Mouse (Mus musculus) MEL (cell line): ENCODE measurements around the gene Fam114a2. TPM values are rescaled to one million over a fixed set of nuclear protein-coding genes. Genes with fewer than 3 reads are reported as not detected.

Source experiments
- DNase-seq: peaks from one replicate; pipeline ENCODE4 v3.0.0; 2011; ENCODE audit warnings: low read depth, low spot score
- H3K27ac ChIP-seq: 2 replicates; pipeline ENCODE4 v1.5.1; 2012; ENCODE audit warnings: low read depth, mild to moderate bottlenecking, control low read depth, low read length, moderate library complexity; ENCODE audit not compliant: control insufficient read depth
- H3K27me3 ChIP-seq, 2 experiments: fragments of 150-350 bp in 1 of 2; sonication (generic) in 1 of 2; 2 replicates each; pipeline ENCODE4 v1.6.1; 2012; ENCODE audit warnings: low read length in 2 of 2, mild to moderate bottlenecking in 2 of 2, improper control_type of control experiment in 1 of 2, moderate library complexity in 1 of 2; ENCODE audit not compliant: insufficient read depth in 2 of 2, control insufficient read depth in 1 of 2
- H3K36me3 ChIP-seq, 2 experiments: 2 replicates each; pipeline ENCODE4 v1.6.1; 2012 to 2014; ENCODE audit warnings: low read length in 2 of 2, improper control_type of control experiment in 1 of 2, inconsistent platforms in 1 of 2, mild to moderate bottlenecking in 1 of 2; ENCODE audit not compliant: insufficient read depth in 2 of 2, control insufficient read depth in 1 of 2
- H3K4me1 ChIP-seq, 2 experiments: fragments of 150-350 bp in 1 of 2; sonication (generic) in 1 of 2; 2 replicates each; pipeline ENCODE4 v1.6.1; 2012; ENCODE audit warnings: low read length in 2 of 2, improper control_type of control experiment in 1 of 2, mild to moderate bottlenecking in 1 of 2; ENCODE audit not compliant: insufficient read depth in 2 of 2, control insufficient read depth in 1 of 2
- H3K4me3 ChIP-seq, 2 experiments: fragments of 150-350 bp in 1 of 2; sonication (generic) in 1 of 2; 2 replicates each; pipeline ENCODE4 v1.5.1; 2012; ENCODE audit warnings: low read depth in 2 of 2, low read length in 2 of 2, mild to moderate bottlenecking in 2 of 2, moderate library complexity in 2 of 2, control low read depth in 1 of 2, improper control_type of control experiment in 1 of 2; ENCODE audit not compliant: control insufficient read depth in 1 of 2, insufficient read depth in 1 of 2
- H3K79me2 ChIP-seq: 2 replicates; pipeline ENCODE4 v1.6.1; 2012; ENCODE audit warnings: mild to moderate bottlenecking, low read length, moderate library complexity; ENCODE audit not compliant: control insufficient read depth, poor library complexity, insufficient read depth
- H3K9ac ChIP-seq: 2 replicates; pipeline ENCODE4 v1.6.1; 2012; ENCODE audit warnings: low read depth, mild to moderate bottlenecking, control low read depth, low read length, moderate library complexity; ENCODE audit not compliant: control insufficient read depth, poor library complexity, severe bottlenecking
- H3K9me3 ChIP-seq: fragments of 150-350 bp; sonication (generic); replicated peaks from 2 replicates; pipeline ENCODE4 v1.6.1; 2012; ENCODE audit warnings: mild to moderate bottlenecking, low read length, improper control_type of control experiment, moderate library complexity; ENCODE audit not compliant: insufficient read depth
- BHLHE40 ChIP-seq: IDR thresholded peaks from 2 replicates; pipeline ENCODE4 v1.6.1; 2012; ENCODE audit warnings: low read depth, mild to moderate bottlenecking, inconsistent platforms, low read length, improper control_type of control experiment, borderline replicate concordance
- CHD1 ChIP-seq: IDR thresholded peaks from 2 replicates; pipeline ENCODE4 v1.6.1; 2012; ENCODE audit warnings: low read depth, mild to moderate bottlenecking, inconsistent platforms, low read length, improper control_type of control experiment
- CHD2 ChIP-seq: IDR thresholded peaks from 2 replicates; pipeline ENCODE4 v1.6.1; 2011; ENCODE audit warnings: low read length, improper control_type of control experiment
- CTCF ChIP-seq, 3 experiments: IDR thresholded peaks in 2 of 3; conservative IDR thresholded peaks in 1 of 3; 2 replicates each; pipeline ENCODE4 v1.5.1; 2011 to 2012; ENCODE audit warnings: low read length in 3 of 3, low read depth in 2 of 3, mild to moderate bottlenecking in 2 of 3, improper control_type of control experiment in 1 of 3, inconsistent platforms in 1 of 3, mixed read lengths in 1 of 3, moderate library complexity in 1 of 3; ENCODE audit not compliant: control insufficient read depth in 1 of 3, insufficient read depth in 1 of 3, poor library complexity in 1 of 3, severe bottlenecking in 1 of 3
- E2F4 ChIP-seq: IDR thresholded peaks from 2 replicates; pipeline ENCODE4 v1.6.1; 2011; ENCODE audit warnings: low read depth, low read length, improper control_type of control experiment, borderline replicate concordance
- ELF1 ChIP-seq: IDR thresholded peaks from 2 replicates; pipeline ENCODE4 v1.6.1; 2014; ENCODE audit warnings: low read depth, mild to moderate bottlenecking, inconsistent platforms, low read length, improper control_type of control experiment, moderate library complexity
- EP300 ChIP-seq, 2 experiments: IDR thresholded peaks; 2 replicates each; pipeline ENCODE4 v1.6.1; 2011; ENCODE audit warnings: improper control_type of control experiment in 2 of 2, low read length in 2 of 2, low read depth in 1 of 2, mild to moderate bottlenecking in 1 of 2
- ETS1 ChIP-seq: IDR thresholded peaks from 2 replicates; pipeline ENCODE4 v1.6.1; 2012; ENCODE audit warnings: low read depth, mild to moderate bottlenecking, inconsistent platforms, low read length, improper control_type of control experiment, moderate library complexity
- GABPA ChIP-seq: IDR thresholded peaks from 2 replicates; pipeline ENCODE4 v1.6.1; 2012; ENCODE audit warnings: low read depth, mild to moderate bottlenecking, inconsistent platforms, low read length, improper control_type of control experiment, moderate library complexity
- GATA1 ChIP-seq: IDR thresholded peaks from 2 replicates; pipeline ENCODE4 v1.6.1; 2011; ENCODE audit warnings: low read depth, low read length, improper control_type of control experiment
- JUND ChIP-seq: IDR thresholded peaks from 2 replicates; pipeline ENCODE4 v1.6.1; 2011; ENCODE audit warnings: low read depth, mild to moderate bottlenecking, improper control_type of control experiment, low read length
- MAX ChIP-seq: IDR thresholded peaks from 2 replicates; pipeline ENCODE4 v1.6.1; 2011; ENCODE audit warnings: low read length, improper control_type of control experiment
- MAZ ChIP-seq: IDR thresholded peaks from 2 replicates; pipeline ENCODE4 v1.6.1; 2012; ENCODE audit warnings: low read depth, mild to moderate bottlenecking, inconsistent platforms, low read length, improper control_type of control experiment
- MEF2A ChIP-seq: IDR thresholded peaks from 2 replicates; pipeline ENCODE4 v1.6.1; 2014; ENCODE audit warnings: low read depth, mild to moderate bottlenecking, inconsistent platforms, low read length, improper control_type of control experiment; ENCODE audit not compliant: poor library complexity, insufficient replicate concordance, severe bottlenecking; ENCODE audit errors: extremely low read depth
- MXI1 ChIP-seq: IDR thresholded peaks from 2 replicates; pipeline ENCODE4 v1.6.1; 2011; ENCODE audit warnings: mild to moderate bottlenecking, low read depth, low read length, improper control_type of control experiment
- MYC ChIP-seq: IDR thresholded peaks from 2 replicates; pipeline ENCODE4 v1.6.1; 2011; ENCODE audit warnings: low read depth, mild to moderate bottlenecking, low read length, improper control_type of control experiment, moderate library complexity
- NRF1 ChIP-seq: IDR thresholded peaks from 2 replicates; pipeline ENCODE4 v1.6.1; 2014; ENCODE audit warnings: low read depth, mild to moderate bottlenecking, inconsistent platforms, low read length, improper control_type of control experiment, moderate library complexity; ENCODE audit not compliant: poor library complexity, insufficient read depth, severe bottlenecking
- POLR2AphosphoS2 ChIP-seq: IDR thresholded peaks from 2 replicates; pipeline ENCODE4 v1.6.1; 2011; ENCODE audit warnings: low read length, improper control_type of control experiment
- RCOR1 ChIP-seq: IDR thresholded peaks from 2 replicates; pipeline ENCODE4 v1.6.1; 2012; ENCODE audit warnings: low read depth, mild to moderate bottlenecking, inconsistent platforms, low read length, improper control_type of control experiment
- SMC3 ChIP-seq: IDR thresholded peaks from 2 replicates; pipeline ENCODE4 v1.6.1; 2011; ENCODE audit warnings: low read depth, low read length, improper control_type of control experiment
- TAL1 ChIP-seq: IDR thresholded peaks from 2 replicates; pipeline ENCODE4 v1.6.1; 2012; ENCODE audit warnings: mild to moderate bottlenecking, inconsistent platforms, low read length, moderate library complexity, mixed read lengths
- TCF12 ChIP-seq: IDR thresholded peaks from 2 replicates; pipeline ENCODE4 v1.6.1; 2014; ENCODE audit warnings: low read depth, mild to moderate bottlenecking, inconsistent platforms, low read length, improper control_type of control experiment, moderate library complexity
- USF2 ChIP-seq, 2 experiments: IDR thresholded peaks; 2 replicates each; pipeline ENCODE4 v1.6.1; 2011 to 2012; ENCODE audit warnings: improper control_type of control experiment in 2 of 2, low read length in 2 of 2, borderline replicate concordance in 1 of 2, inconsistent platforms in 1 of 2, low read depth in 1 of 2, mild to moderate bottlenecking in 1 of 2; ENCODE audit not compliant: insufficient read depth in 1 of 2
- ZC3H11A ChIP-seq: IDR thresholded peaks from 2 replicates; pipeline ENCODE4 v1.6.1; 2012; ENCODE audit warnings: low read depth, mild to moderate bottlenecking, inconsistent platforms, low read length, improper control_type of control experiment
- ZKSCAN1 ChIP-seq: IDR thresholded peaks from 2 replicates; pipeline ENCODE4 v1.6.1; 2012; ENCODE audit warnings: low read depth, mild to moderate bottlenecking, inconsistent platforms, low read length, improper control_type of control experiment, moderate library complexity
- ZMIZ1 ChIP-seq: IDR thresholded peaks from 2 replicates; pipeline ENCODE4 v1.6.1; 2012; ENCODE audit warnings: low read depth, mild to moderate bottlenecking, inconsistent platforms, low read length, improper control_type of control experiment, moderate library complexity
- ZNF384 ChIP-seq: IDR thresholded peaks from 2 replicates; pipeline ENCODE4 v1.6.1; 2012; ENCODE audit warnings: low read depth, mild to moderate bottlenecking, inconsistent platforms, low read length, improper control_type of control experiment
- polyA plus RNA-seq, 2 experiments: library from polyadenylated mRNA; stranded (reverse) in 1 of 2; unstranded in 1 of 2; fragments of >175 nt in 1 of 2; fragments of >200 nt in 1 of 2; gene quantifications; 2 replicates each; pipeline versions ENCODE4 v1.2.1 to v1.2.4; 2012; ENCODE audit warnings: low replicate concordance in 2 of 2, low read depth in 1 of 2; ENCODE audit not compliant: insufficient read length in 2 of 2, insufficient read depth in 1 of 2, missing spikeins in 1 of 2
- total RNA-seq: library from RNA; depleted of rRNA; stranded (reverse); fragments of 300-350 nt; gene quantifications from 2 replicates; pipeline ENCODE4 v1.2.3, GENCODE M21; 2012

The Fam114a2 gene
- total and polyA plus RNA-seq, 3 experiments = 39.5 to 42.3 TPM; not detected in 1

GRCm38 (mm10) chr11:57523418-57523817, 5.0 kb upstream of the Fam114a2 start:
- H3K4me1 ChIP-seq = peaks cover 6% of the 10 kb centered on the region in 2 experiments; a peak in 3 of 4 replicates
- H3K27ac ChIP-seq = no peak overlapping the region
- H3K4me3 ChIP-seq = no peak overlapping the region
- DNase-seq = no peak
- peaks cover 26% of the 10 kb centered on the region for H3K79me2 ChIP-seq
- TF ChIP-seq ETS1 = peak; percentile 88
- TF ChIP-seq SMC3 = no peak
- no peak for TF ChIP-seq BHLHE40
- TF ChIP-seq GATA1 = 0 out of 2 replicates have a peak, but pooled peaks have one; percentile 39
- no peak for TF ChIP-seq ZC3H11A
- TF ChIP-seq ZMIZ1 = no peak
- no peak for TF ChIP-seq MEF2A
- TF ChIP-seq TCF12 = peak; percentile 64
- no peak for TF ChIP-seq MXI1
- no peak for TF ChIP-seq ELF1
- no peak for TF ChIP-seq ZNF384
- no peak for TF ChIP-seq TAL1
- no peak for TF ChIP-seq ZKSCAN1
- peak in 1 of 2 experiments; percentile 20; a peak in 1 of 4 replicates for TF ChIP-seq EP300 (IDR thresholded peaks at IDR 0.05; ENCODE audit: low read depth in 1 of 2, low read length in 2 of 2)
- TF ChIP-seq, all 39 proteins: peak for 4
- no peak overlapping the region for H3K9ac ChIP-seq
- H3K9me3 ChIP-seq = no peaks in the 10 kb centered on the region
- H3K27me3 ChIP-seq = no peaks in the 10 kb centered on the region
- H3K36me3 ChIP-seq = peaks cover 2 to 16% of the 10 kb centered on the region in 2 experiments

DNA sequence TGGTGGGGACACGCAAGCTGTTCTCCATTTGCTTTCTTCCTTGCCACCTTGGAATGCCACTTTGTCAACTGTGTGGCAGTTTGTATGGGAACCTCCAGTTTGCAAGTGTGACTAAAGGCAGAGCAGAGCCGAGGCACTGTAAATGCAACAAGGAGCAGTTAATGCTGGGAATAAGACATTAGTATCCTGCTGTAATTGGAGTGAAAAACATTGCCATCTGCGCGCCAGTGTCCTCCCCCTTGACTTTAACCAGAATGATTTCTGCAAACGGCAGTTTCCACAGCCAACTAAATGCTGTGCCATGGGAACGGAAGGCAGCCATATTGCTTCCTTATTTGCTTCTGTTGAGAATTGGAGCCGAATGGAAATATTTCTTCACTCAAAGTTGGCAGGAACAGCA, 3.6 kb upstream of the Fam114a2 start:
- TF ChIP-seq MYC = no peak
- TF ChIP-seq MAX = no peak
- TF ChIP-seq USF2 (IDR thresholded peaks at IDR 0.05; ENCODE audit: borderline replicate concordance in 1 of 2, insufficient read depth in 1 of 2, low read depth in 1 of 2, low read length in 2 of 2) = no peak
- TF ChIP-seq JUND = no peak
- TF ChIP-seq GABPA = no peak
- TF ChIP-seq ELF1 = no peak
- TF ChIP-seq POLR2AphosphoS2 = no peak
- TF ChIP-seq NRF1 = no peak
- no peak for TF ChIP-seq RCOR1
- no peak for TF ChIP-seq MXI1
- TF ChIP-seq MAZ = no peak
- no peak for TF ChIP-seq CHD1
- TF ChIP-seq GATA1 = no peak
- no peak for TF ChIP-seq ZNF384
- no peak for TF ChIP-seq CHD2
- no peak for TF ChIP-seq CTCF (IDR thresholded peaks at IDR 0.05 in 2 of 3, conservative IDR thresholded peaks at IDR 0.05 in 1 of 3; ENCODE audit: control insufficient read depth in 1 of 3, insufficient read depth in 1 of 3, low read depth in 2 of 3, low read length in 3 of 3, poor library complexity in 1 of 3, severe bottlenecking in 1 of 3)
- no peak for TF ChIP-seq E2F4
- no peak for TF ChIP-seq ZC3H11A
- Histone ChIP-seq H3K27me3 (no peaks in the 10 kb centered on the region), H3K27ac (no peak overlapping the region), H3K9ac (no peak overlapping the region), H3K9me3 (no peaks in the 10 kb centered on the region), H3K79me2 (peaks cover 35% of the 10 kb centered on the region), H3K4me3 (no peak overlapping the region), H3K36me3 (peaks cover 2 to 22% of the 10 kb centered on the region in 2 experiments), H3K4me1 (peaks cover 9 to 11% of the 10 kb centered on the region in 2 experiments)
- no peak for DNase-seq
